Mouse (Mus musculus) lung, adult 2 months (tissue): ENCODE data around the gene Pakap.

Source experiments
- CTCF ChIP-seq: fragments of 200-500 bp; IDR thresholded peaks from 2 replicates; pipeline ENCODE4 v1.5.1; 2011; ENCODE audit warnings: mild to moderate bottlenecking, low read length, control low read depth; ENCODE audit not compliant: insufficient read depth
- POLR2A ChIP-seq: fragments of 200-500 bp; IDR thresholded peaks from 2 replicates; pipeline ENCODE4 v1.6.1; 2011; ENCODE audit warnings: low read depth, mild to moderate bottlenecking, control low read depth, low read length, borderline replicate concordance; ENCODE audit errors: extremely low read depth

DNA sequence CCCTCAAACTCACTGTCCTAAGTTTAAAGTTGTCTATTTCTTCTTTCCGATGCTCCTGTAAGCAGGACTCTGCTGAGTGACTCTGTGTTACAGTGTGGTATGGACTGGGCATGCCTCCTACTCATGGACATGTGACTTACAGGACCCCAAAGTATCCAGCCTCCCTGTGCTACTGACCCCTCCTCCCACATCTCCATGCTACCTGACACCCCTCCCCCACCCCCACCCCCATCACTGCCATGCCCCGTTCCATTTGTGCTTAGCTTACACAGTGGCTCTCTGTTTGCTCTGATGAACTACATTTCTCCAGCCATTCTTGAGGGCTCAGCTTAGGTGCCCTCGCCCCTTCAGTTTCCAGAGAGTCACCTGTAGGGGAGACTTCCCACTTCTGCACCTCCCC, 118.8 kb downstream of the Pakap start:
- no peak for TF ChIP-seq CTCF
- TF ChIP-seq POLR2A, result no peak
